Mouse (Mus musculus): ENCODE results near the gene Fxyd2.

- TF ChIP-seq CTCF (IDR thresholded peaks at IDR 0.05; ENCODE audit: control insufficient read depth, insufficient read depth, low read length) (no peak), POLR2A (IDR thresholded peaks at IDR 0.05; ENCODE audit: borderline replicate concordance, control insufficient read depth, low read depth, low read length) (no peak)
Observed at GRCm38 (mm10) chr9:45457200-45457599, 57.7 kb downstream of the Fxyd2 start.

All from bone marrow, adult 2 months (tissue).